In genomic region chr4:141336196-141336595, GRCm38 (mm10) we compare ENCODE assay signal across 13 mouse cellular contexts. TPM values are rescaled to one million over a fixed set of nuclear protein-coding genes. Genes with fewer than 3 reads are reported as not detected.
DNase-seq lines count a peak whose midpoint lies in the region; ATAC-seq and TF ChIP-seq lines count a peak whose summit lies in the region.
"Had no signal": no experiment of that assay in that cellular context is flagged by ENCODE, and none has a peak within 500 bp of the region (broad histone marks: within the 10 kb centered on the region; RNA-seq: fewer than 3 reads in every experiment).

No protein-coding gene starts in this region.

- H3K9me3 ChIP-seq in stomach, embryonic 14.5 days (ENCODE audit: control insufficient read depth, low read depth, low read length), result no peaks in the 10 kb centered on the region
- H3K9me3 ChIP-seq in stomach, postnatal 0 days (ENCODE audit: control insufficient read depth, low read length), result no peaks in the 10 kb centered on the region
- H3K9me3 ChIP-seq in hindbrain, embryonic 12.5 days (replicated peaks), result no peaks in the 10 kb centered on the region
- H3K9me3 ChIP-seq in midbrain, embryonic 11.5 days (ENCODE audit: control insufficient read depth, low read length), result no peaks in the 10 kb centered on the region
- H3K9me3 ChIP-seq: kidney, embryonic 15.5 days; liver, embryonic 15.5 days had no signal

- H3K4me2 ChIP-seq in stomach, embryonic 14.5 days (replicated peaks; ENCODE audit: low read depth, low read length), result no peak overlapping the region
- H3K4me2 ChIP-seq in stomach, postnatal 0 days (replicated peaks; ENCODE audit: low read depth), result no peak overlapping the region
- H3K4me2 ChIP-seq in hindbrain, embryonic 12.5 days (replicated peaks), result no peak overlapping the region
- no peak overlapping the region for H3K4me2 ChIP-seq in midbrain, embryonic 11.5 days
- H3K4me2 ChIP-seq: kidney, embryonic 15.5 days; liver, embryonic 15.5 days had no signal

- H3K36me3 ChIP-seq in stomach, embryonic 14.5 days (ENCODE audit: control insufficient read depth, insufficient read depth, low read length), result no peaks in the 10 kb centered on the region
- H3K36me3 ChIP-seq in stomach, postnatal 0 days (ENCODE audit: control insufficient read depth, insufficient read depth, low read length), result no peaks in the 10 kb centered on the region
- no peaks in the 10 kb centered on the region for H3K36me3 ChIP-seq in hindbrain, embryonic 12.5 days
- no peaks in the 10 kb centered on the region for H3K36me3 ChIP-seq in midbrain, embryonic 11.5 days (ENCODE audit: control insufficient read depth, insufficient read depth, low read length)
- H3K36me3 ChIP-seq: kidney, embryonic 15.5 days; liver, embryonic 15.5 days had no signal

- no peaks in the 10 kb centered on the region for H3K27me3 ChIP-seq in stomach, embryonic 14.5 days (ENCODE audit: control insufficient read depth, insufficient read depth, low read length)
- H3K27me3 ChIP-seq in stomach, postnatal 0 days (ENCODE audit: control insufficient read depth, insufficient read depth, low read length), result no peaks in the 10 kb centered on the region
- no peaks in the 10 kb centered on the region for H3K27me3 ChIP-seq in hindbrain, embryonic 12.5 days
- no peaks in the 10 kb centered on the region for H3K27me3 ChIP-seq in midbrain, embryonic 11.5 days (ENCODE audit: control insufficient read depth, insufficient read depth, low read length)
- H3K27me3 ChIP-seq: kidney, embryonic 15.5 days had no signal

- H3K4me3 ChIP-seq in stomach, embryonic 14.5 days (ENCODE audit: low read depth, low read length), result no peak overlapping the region
- H3K4me3 ChIP-seq in stomach, postnatal 0 days (ENCODE audit: low read depth, low read length), result no peak overlapping the region
- no peak overlapping the region for H3K4me3 ChIP-seq in hindbrain, embryonic 12.5 days
- H3K4me3 ChIP-seq in midbrain, embryonic 11.5 days (ENCODE audit: low read depth, low read length), result no peak overlapping the region
- H3K4me3 ChIP-seq: kidney, embryonic 15.5 days; liver, embryonic 15.5 days had no signal

- DNase-seq in stomach, postnatal 0 days (ENCODE audit: low spot score), result no peak
- DNase-seq in midbrain, embryonic 11.5 days (ENCODE audit: low spot score, missing footprints), result no peak
- DNase-seq in layer of hippocampus, adult 18-20 months (ENCODE audit: low spot score in 2 of 2), result no peak
- DNase-seq in cerebellum, adult 18-20 months, result no peak
- DNase-seq in embryo, embryonic 10.5 days (ENCODE audit: low spot score), result no peak
- DNase-seq: gastrocnemius, postnatal 14 days; heart, postnatal 14 days; layer of hippocampus, postnatal 36 days; thymus, postnatal 4 days had no signal

- no peak for ATAC-seq in stomach, embryonic 14.5 days (ENCODE audit: insufficient number of reproducible peaks, insufficient read depth, low FRiP score, low read depth)
- no peak for ATAC-seq in stomach, postnatal 0 days (ENCODE audit: low FRiP score, low TSS enrichment)
- ATAC-seq in hindbrain, embryonic 12.5 days (ENCODE audit: low FRiP score), result no peak; the same call in 1 of the 2 replicates
- no peak; the same call in 1 of the 2 replicates for ATAC-seq in midbrain, embryonic 11.5 days (ENCODE audit: low FRiP score)

- peak overlapping the region; percentile 36; the same call in 1 of the 2 replicates for H3K27ac ChIP-seq in stomach, embryonic 14.5 days (ENCODE audit: low read length)
- H3K27ac ChIP-seq in stomach, postnatal 0 days (replicated peaks), result no peak overlapping the region
- peak overlapping the region; percentile 73 for H3K27ac ChIP-seq in hindbrain, embryonic 12.5 days
- peak overlapping the region; percentile 45 for H3K27ac ChIP-seq in midbrain, embryonic 11.5 days (ENCODE audit: low read depth, low read length)
- H3K27ac ChIP-seq: liver, embryonic 15.5 days had no signal

- no peak overlapping the region for H3K9ac ChIP-seq in stomach, embryonic 14.5 days (replicated peaks; ENCODE audit: low read depth, low read length)
- no peak overlapping the region for H3K9ac ChIP-seq in stomach, postnatal 0 days (ENCODE audit: low read length)
- H3K9ac ChIP-seq in hindbrain, embryonic 12.5 days, result no peak overlapping the region
- 0 out of 2 replicates have a peak overlapping the region, but pooled peaks have one; percentile 43 for H3K9ac ChIP-seq in midbrain, embryonic 11.5 days (ENCODE audit: low read length)
- H3K9ac ChIP-seq: kidney, embryonic 15.5 days; liver, embryonic 15.5 days had no signal

- WGBS in stomach, embryonic 14.5 days, result 63% methylated on average over 6 of the region's 6 CpGs
- whole genome bisulfite sequencing in stomach, postnatal 0 days, result 62% methylated on average over 6 of the region's 6 CpGs
- 63% methylated on average over 6 of the region's 6 CpGs for WGBS in hindbrain, embryonic 12.5 days
- WGBS in midbrain, embryonic 11.5 days, result 61% methylated on average over 6 of the region's 6 CpGs

- no peak for TF ChIP-seq EP300 in stomach, postnatal 0 days (optimal IDR thresholded peaks at IDR 0.05)

- no peak for TF ChIP-seq CTCF in stomach, postnatal 0 days (IDR thresholded peaks at IDR 0.05; ENCODE audit: low read depth)

- peaks cover 28% of the 10 kb centered on the region for H3K4me1 ChIP-seq in stomach, embryonic 14.5 days (ENCODE audit: control insufficient read depth, insufficient read depth, low read length)
- H3K4me1 ChIP-seq in stomach, postnatal 0 days (replicated peaks; ENCODE audit: control insufficient read depth, insufficient read depth), result 0 out of 2 replicates have a peak, but pooled peaks cover 6% of the 10 kb centered on the region
- H3K4me1 ChIP-seq in hindbrain, embryonic 12.5 days, result peaks cover 47% of the 10 kb centered on the region
- peaks cover 44% of the 10 kb centered on the region for H3K4me1 ChIP-seq in midbrain, embryonic 11.5 days (ENCODE audit: control insufficient read depth, insufficient read depth, low read length)
- H3K4me1 ChIP-seq: liver, embryonic 15.5 days had no signal

RNA-seq across cellular contexts. Expression of gene Fam131c, which starts 31.8 kb away (rescaled TPM):
- polyA plus RNA-seq in stomach, embryonic 14.5 days (2014; fragmentation: Nextera tagmentation; extraction: Ambion mirVana), result 4.3 and 4.4 TPM in 2 replicates
- 3.4 and 3.6 TPM in 2 replicates for polyA plus RNA-seq in stomach, postnatal 0 days (2015; fragmentation: Nextera tagmentation; extraction: Ambion mirVana)
- 2.3 and 2.5 TPM in 2 replicates for polyA plus RNA-seq in hindbrain, embryonic 12.5 days (2016; fragmentation: Nextera tagmentation; extraction: Ambion mirVana)
- 2.2 and 2.9 TPM in 2 replicates for polyA plus RNA-seq in midbrain, embryonic 11.5 days (2014; fragmentation: Nextera tagmentation; extraction: Ambion mirVana)
- total RNA-seq in layer of hippocampus, adult 18-20 months (2021), result 1 to 10 TPM; 3.1 to 3.9 TPM

RNA-seq across cellular contexts. Expression of gene Epha2, which starts 35.2 kb away (rescaled TPM):
- 2.8 and 3.4 TPM in 2 replicates for polyA plus RNA-seq in stomach, embryonic 14.5 days (2014; fragmentation: Nextera tagmentation; extraction: Ambion mirVana)
- polyA plus RNA-seq in stomach, postnatal 0 days (2015; fragmentation: Nextera tagmentation; extraction: Ambion mirVana), result 3.9 and 4.9 TPM in 2 replicates
- 2.7 and 3.2 TPM in 2 replicates for polyA plus RNA-seq in hindbrain, embryonic 12.5 days (2016; fragmentation: Nextera tagmentation; extraction: Ambion mirVana)
- polyA plus RNA-seq in midbrain, embryonic 11.5 days (2014; fragmentation: Nextera tagmentation; extraction: Ambion mirVana), result 2.2 and 2.5 TPM in 2 replicates
- total RNA-seq in layer of hippocampus, adult 18-20 months (2021), result 1 to 10 TPM in 1 of 2 experiments, under 1 TPM in 1; 0.99 to 1.4 TPM
